Mouse (Mus musculus): ENCODE measurements around the gene Phpt1.

Gene Phpt1

DNA sequence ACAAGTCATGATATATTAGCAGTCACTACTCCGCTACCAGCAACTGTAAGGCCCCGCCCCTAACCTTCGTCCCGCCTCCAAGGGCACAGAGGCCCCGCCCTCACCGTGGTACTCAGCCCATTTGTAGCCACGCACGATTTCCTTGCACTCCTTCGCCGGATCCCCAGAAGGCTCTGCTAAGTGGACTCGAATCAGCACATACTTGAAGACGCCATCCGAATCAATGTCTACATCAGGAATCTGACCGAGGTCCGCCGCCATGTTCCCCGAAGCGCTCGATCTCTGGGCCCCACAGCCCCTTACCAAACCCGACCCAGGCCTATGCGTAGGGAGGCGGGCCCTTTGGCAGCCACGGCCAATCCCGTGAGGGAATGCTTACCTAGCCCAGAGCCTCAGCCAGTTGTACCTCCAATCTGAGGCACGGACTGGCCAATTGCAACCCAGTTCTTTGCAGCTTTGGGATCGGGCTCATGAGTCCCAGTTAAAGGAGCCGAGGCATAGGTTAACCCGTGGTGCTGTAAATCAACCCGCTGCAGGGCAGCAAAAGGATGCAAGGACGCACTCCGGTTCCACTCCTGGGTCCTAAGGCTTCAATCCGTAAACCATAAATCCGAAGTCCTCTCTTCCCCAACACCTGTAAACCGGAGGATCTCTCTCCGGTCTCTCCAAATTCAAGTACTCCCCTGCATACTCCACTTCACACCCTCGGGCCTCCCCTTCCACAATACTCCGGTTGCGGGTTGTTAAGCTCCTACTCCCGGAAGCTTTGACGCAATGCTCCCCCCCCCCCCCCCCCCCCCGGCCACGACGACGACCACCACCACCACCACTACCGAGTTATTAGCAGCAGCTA is at the start of gene Phpt1, which contains the start of gene Mamdc4:
Gene Phpt1 (minus strand): TSS at position 646 of the 853 bp plus-strand sequence.
Gene Mamdc4 (minus strand): TSS at position 267 of the 853 bp plus-strand sequence.
- peak; percentile 98 for DNase-seq (ENCODE audit: low spot score)

DNA sequence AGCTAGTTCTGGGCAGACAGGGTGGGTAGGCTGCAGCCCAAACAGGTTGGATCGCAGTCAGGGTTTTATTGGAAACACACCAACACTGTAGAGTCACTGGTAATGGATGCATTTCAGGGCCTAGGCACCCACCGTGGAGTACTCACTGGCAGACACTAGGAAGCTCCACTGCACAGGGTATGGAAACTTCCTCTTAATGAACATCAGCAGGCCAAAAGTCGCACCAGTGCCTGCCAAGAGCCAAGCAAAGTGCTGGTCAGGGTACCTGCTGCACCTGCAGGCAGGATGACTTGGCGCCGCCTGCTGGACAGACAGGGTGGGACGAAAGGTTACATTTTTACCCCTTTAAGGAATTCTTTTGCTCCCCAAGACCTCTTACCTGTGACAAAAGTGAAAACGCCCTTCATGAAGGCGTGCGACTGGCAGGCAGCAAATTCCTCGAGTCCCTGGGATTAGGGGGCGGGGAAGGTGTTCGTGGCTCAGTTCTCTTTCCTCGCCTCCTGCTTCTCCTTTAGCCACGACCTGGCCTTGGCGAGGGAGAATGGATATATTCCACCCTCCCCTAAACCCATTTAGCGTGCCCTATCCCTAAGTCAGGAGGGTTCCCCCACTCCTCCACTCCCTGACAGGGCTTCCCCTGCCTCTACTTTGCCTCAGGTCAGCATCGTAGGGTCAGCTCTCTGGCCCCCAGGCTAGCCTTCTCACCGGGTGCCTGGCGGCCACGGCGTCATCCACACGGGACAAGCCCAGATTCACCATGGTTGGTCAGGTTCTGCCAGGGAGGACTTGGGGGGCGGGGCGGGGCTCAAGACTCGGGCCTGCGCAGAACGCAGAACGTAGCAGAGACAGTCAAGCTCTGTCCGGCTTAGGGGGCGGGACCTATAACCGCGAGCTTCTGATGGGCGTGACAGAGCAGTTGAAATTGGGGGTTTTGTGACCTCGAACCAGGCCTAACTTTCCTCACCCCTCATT is 46.5 kb upstream of the Phpt1 start, which contains the start of gene Tmem141:
Gene Tmem141 (minus strand): TSS at position 777 of the 972 bp plus-strand sequence.
- DNase-seq (ENCODE audit: low spot score) = peak; percentile 37

DNA sequence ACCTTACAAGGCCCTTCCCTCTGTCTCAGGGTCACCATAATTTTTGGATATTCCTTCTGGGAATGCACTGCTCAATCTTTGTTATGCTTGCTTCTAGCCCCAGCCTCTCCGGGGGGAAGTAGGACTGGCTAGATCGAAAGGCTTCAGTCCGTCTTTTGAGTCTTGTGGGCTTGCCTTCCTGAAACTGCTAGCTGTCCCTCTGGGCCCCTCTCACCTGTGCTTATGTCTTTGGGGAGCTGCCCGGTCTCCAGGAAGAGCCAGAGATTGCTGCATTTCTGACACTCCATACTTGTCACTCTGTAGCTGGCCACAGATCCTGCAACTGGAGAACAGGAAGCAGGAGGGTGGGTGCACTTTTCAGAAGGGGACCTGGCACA is 45.8 kb upstream of the Phpt1 start:
- no peak for DNase-seq (ENCODE audit: low spot score)

DNA sequence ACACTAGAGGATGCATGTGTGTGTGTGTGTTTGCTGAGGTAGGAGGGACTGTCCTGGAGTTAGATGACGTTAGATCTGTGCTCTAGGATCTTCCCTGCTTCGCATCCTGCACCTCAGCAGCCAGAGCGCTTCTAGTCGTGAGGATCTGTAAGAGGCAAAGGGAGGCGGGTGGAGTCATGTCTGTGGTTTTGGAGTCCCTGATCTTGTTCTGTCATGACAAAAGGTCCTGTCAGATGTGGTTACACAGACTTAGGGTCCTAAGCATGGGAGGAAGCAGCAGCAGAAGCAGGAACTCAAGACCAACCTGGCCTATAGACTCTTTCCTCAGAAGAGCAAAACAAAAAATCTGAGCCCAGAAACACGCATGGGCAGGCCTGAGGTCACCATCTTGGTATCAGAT is 45.4 kb upstream of the Phpt1 start:
- no peak for DNase-seq (ENCODE audit: low spot score)

DNA sequence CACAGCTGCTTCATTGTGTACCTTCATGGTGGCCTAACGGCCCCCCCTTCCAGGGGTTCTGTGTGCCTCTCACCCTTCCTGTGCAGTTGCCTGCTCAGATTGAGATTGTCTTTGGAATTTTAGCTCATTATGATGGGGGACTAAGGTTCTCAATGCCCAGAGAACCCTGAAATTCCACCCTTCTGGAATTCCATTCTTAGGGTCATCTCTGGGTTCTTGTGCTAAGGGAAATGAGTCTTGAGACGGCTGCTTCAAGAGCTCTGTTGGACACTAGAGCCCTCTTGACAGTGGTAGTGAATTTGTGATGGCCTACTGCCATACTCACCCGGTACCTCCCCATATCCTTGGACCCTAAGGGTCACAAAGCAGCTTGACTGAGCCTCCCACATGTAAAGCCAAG is 42.6 kb upstream of the Phpt1 start, which contains the start of gene Ccdc183:
Gene Ccdc183 (minus strand): TSS at position 101 of the 400 bp plus-strand sequence.
- no peak for DNase-seq (ENCODE audit: low spot score)

DNA sequence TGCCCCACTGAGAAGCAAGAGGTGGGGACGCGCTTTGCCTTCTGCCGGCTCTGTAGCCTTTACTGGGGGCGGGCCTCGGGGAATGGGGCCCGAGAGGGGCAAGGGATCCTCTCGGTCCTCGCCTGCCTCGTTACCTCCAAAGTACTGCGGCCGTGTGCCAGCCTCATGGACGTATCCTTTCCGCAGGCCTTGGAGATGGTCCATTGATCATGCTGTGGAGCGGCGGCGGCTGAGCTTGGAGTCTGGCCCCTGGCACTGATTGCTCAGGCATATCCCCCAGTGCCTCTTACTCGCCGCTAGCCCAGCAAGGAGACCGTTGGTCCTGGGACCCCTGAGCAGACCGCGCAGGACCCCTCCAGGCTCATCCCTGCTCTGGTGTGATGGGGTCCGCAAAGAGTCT is 41.4 kb upstream of the Phpt1 start:
- no peak for DNase-seq (ENCODE audit: low spot score)

DNA sequence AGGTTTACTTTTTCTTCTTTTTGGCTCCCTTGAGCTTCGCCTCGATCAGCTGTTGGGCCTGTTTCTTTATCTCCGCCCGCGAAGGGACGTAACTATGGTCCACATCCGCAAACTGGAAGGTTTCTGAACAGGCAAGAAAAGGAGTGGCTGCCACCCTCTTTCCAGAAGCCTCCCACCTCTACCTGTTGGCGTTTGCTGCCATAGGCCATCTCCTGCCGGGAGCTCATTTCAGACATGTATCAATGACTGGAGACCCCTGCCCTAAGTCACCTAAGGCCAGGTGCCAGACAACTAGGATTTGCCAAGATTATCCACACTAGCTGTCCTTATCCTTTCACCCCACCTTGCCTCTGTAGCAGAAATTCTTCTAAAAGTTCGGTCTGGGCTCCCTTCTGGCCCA is 33.6 kb upstream of the Phpt1 start:
- no peak for DNase-seq (ENCODE audit: low spot score)

DNA sequence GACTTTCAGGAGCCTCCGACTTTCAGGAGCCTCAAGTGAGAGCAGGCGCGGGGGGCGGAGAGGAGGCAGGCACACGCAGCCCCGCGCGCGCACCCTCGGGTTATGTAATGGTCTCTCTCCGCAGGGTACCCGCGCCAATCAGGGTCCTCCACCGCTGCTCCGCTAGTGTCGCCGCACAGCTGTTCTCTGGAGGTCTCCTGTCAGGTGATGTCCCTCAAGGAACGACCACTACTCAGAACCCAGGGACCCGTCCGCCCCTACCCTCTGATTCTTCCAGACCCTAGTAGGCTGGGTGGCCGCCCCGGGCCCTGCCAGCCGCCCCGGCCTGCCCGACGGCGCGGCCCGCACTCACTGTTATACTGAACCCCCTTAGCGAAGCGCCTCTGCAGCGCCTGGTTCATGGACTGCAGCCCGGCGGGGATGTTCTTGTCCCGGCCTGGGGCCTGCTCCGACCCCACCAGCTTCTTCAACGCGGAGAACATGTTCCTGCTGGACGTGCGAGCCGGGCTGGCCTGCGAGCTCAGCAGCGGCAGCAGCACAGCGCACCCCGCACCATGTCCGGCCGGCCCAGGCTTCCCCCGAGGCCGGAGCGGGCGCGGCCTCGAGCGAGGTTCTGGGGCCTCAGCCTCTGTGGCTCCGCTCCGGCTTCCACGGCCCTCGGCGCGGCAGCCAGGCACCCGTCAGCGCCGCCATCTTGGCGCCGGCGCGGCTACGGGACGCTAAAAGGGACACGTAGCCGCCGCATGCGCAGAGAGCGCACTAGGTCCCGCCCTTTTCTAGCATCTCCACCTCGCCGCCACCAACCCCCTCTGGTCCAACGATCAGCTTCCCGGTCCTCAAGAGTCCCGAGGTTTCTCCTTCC is 33.0 kb upstream of the Phpt1 start, which contains the start of gene Rabl6:
Gene Rabl6 (minus strand): TSS at position 761 of the 862 bp plus-strand sequence.
- peak; percentile 71 for DNase-seq (ENCODE audit: low spot score)

DNA sequence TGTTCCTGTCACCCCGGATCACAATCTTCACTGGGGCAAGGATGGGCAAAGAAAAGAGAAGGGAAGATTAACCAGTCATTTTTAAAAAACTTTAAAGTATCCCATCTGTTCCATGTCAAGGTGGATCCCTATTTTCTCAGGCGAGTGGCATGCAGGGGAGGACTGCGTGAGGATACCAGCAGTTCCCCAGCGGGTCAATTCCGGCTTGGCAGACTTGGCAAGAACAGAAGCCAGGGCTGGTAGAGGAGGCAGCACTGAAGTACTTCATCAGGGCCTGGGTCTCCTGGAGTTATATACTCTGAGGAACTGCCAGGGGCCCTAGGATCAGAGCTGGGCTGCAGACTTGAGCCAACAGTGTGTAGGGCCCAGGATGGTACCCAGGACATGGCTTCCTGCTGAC is 27.5 kb upstream of the Phpt1 start:
- DNase-seq (ENCODE audit: low spot score) = no peak

DNA sequence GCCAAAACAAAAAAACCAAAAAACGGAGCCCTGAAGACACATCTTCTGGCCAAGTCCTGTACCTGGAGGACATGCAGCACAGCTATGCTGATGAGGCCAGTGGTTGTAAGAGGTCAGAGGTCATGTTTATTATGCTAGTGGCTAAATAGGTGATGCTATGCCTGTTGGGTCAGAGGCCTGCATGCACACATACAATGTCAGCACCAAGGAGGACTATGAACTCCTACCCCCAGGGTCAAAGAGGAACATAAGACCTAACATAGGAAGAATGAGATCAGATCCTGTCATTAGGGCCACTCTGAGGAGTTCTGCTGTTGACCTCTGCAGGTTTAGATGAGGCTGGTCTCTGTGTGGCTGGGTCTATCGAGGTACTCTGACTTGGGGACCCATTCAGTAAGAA is 25.0 kb upstream of the Phpt1 start:
- no peak for DNase-seq (ENCODE audit: low spot score)

DNA sequence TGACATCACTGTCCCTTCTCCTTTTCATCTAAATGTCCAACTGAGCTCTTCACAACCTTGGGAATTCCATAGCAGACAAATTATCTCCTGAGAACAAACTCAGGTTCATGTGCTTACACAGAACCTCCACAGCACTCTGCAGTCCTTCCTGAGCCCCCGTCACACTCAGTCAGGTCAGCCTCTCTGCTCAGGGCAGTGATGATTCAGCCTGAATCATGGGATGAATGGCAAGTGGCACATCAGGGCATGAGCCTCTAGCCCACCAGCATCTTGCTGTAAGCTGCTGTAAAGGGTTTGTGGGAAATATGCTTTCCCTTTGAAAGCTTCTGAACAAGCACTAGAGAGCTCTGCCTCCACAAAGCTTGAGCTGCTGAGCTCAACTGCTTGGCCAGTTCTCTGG is 23.7 kb upstream of the Phpt1 start:
- DNase-seq (ENCODE audit: low spot score) = no peak

DNA sequence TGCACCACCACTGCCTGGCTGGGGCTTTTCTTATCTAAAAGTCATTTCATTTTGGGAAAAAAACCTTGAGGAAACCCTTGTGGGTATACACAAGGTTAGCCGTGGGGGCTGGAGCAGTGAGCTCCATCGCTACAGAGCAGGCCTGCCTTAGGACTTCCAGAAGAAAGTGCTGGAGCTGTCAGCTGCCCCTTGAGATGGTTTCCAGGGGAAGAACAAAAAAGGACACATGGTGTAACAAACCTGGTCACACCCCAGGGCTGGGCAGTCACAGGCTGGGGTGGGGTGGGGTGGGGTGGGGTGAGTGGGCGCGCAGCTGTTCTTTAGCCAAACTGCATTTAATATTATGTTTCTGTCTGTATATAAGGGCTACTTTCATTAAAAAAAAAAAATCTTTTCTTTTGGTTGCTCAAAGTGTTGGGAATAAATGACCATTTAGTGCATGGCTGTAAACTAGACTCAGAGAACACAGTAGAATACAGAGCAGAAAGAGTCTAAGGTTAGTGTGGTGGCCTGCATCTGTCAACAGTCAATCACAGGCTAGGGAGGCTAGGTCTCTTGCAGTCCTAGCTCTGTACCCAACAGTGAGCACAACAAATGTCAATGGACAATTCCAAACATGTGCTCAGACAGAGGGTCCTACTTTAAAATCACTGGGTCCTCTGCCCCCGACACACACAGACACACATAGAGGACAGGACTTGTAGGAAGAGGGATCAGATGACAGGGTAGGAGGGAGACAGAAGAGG is 21.9 kb upstream of the Phpt1 start:
- DNase-seq (ENCODE audit: low spot score) = no peak

DNA sequence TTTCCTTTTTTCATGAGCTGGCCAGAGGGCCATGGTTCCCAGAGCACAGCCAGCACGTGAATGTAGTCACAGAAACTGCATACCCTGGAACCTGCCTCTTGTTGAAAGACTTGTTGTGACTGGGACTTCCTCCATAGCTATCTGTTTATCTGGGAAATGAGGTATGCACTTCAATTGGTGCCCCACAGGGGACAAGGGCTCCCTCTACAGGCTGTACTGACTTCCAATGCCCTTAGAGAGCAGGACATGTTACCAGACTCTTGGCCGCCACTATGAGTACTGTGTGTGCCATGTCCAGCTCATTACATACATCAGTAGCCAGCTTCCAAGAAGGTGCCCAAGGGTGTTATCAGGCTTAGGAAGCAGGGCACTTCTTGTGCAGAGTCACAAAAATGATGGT is 16.8 kb upstream of the Phpt1 start:
- DNase-seq (ENCODE audit: low spot score) = no peak

DNA sequence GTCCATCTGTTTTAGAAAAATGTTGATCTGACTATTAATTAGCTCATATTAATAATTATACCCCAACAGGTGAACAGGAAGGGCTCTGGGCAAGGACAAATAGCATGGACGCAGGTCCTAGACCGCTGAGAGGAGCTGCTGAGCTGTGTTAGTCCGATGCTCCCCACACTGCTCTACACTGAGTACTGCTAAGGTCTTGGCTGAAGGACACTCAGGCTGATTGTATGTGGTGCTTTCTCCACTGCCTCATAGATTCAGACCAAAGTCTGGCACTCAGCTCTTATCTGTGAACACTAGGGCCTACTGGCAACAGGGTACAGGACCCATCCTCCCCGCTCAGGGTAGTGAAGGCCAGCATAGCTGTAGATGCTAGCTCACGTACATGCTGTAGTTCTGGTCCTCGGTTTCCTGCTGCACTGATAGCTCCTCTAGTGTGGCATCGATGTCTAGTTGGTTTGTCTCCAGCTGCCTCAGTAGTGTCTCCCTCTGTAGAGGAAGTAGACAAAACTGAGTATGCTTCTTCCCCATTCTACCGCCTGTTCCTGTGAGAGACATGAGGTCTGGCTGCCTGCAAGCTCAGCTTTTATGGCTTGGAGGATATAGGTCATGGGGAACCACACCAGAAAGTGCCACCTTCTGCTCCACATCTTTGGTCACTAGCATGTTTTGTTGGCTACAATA is 13.3 kb upstream of the Phpt1 start:
- DNase-seq (ENCODE audit: low spot score) = no peak

DNA sequence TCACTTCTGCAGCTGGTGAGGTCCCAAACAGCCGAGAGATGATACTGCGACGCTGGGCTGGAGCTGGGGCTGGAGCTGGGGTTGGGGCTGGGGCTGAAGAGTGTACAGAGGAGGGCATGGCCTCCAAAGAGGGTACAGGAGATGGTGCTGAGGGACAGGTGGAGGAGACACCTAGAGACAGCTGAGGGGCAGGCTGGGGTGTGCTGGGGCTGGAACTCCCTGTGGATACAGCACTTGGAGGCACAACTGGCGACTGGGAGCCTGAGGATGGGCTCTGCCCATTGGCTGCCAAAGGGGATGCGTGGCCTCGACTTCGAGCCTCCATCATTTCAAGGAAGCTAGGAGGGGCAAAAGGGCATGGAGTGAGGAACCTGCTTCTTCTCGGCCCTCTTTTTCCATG is 12.3 kb upstream of the Phpt1 start:
- DNase-seq (ENCODE audit: low spot score) = no peak

DNA sequence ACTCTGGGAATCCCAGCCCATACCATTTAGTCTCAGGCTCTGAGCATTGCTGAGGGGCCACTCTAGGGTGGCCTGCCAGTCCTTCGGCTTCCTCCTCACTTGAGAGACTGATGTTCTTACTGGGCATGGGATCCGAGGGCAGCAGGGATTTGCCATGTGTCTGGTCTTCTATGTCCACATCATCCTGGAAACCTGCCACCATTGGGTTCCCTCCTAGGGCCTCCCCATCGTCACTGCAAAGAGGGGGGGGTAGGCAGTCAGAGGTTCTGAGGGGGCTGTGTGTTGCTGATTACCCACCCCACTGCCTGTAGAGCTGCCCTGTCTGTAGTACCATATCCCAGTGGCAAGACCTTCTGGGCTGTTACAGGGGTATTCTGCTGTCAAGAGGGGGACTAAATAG is 10.6 kb upstream of the Phpt1 start:
- DNase-seq (ENCODE audit: low spot score) = no peak

DNA sequence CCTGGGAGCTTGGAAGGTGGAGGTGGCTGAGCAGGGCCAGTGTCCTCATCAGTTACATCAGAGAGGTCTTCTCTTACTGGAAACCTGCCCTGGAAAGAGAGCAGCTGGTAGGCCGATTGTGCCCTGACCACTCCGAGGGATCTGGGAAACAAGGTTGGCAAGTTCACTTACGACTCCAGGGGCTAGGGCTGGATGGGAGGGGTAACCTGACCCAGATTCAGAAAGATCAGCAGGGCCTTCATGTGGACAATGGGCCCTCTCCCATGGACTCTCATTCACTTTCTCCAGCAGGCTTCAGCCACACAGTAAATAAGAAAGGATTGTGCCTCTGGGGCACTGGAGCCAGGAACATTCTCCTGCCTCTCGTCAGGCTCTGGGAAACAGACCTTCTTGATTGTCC is 9.8 kb upstream of the Phpt1 start:
- no peak for DNase-seq (ENCODE audit: low spot score)

DNA sequence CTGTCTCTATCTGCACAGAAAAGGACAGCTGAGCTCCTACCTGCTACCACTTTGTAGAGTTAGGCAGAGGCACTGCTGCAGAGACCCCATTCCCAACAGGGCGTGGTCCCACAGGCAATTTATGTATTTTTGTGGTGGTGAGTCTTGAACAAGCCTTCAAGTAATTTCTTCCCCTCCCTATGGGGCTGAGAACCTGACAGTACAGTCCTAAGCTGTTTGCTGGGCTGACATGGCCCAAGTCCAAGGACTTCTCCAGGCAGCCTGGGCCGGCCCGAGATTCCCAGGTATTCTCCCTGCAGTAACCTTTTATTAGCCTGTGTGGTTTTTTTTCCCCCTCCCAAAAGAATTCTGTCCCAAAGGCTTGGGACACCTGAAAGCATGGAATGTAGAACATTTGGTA is 9.1 kb upstream of the Phpt1 start:
- no peak for DNase-seq (ENCODE audit: low spot score)

DNA sequence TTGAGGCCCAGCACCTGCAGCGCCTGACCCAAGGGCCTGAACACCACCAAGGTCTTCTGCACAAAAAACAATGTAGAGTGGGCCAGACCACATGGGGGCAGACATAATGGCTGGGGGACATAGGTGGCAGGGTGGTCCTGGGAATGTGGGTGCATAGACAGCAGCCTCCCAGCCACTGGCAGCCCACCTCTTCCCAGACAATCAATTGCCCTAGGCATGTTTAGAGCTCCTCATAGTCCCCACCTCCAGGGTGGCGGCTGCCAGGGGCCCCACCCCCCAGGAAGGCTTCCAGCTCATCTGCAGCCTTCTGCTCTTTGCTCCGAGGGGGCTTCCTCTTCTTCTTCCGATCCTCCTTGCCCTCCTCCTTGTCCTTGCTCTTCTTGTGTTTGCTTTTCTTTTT is 8.5 kb upstream of the Phpt1 start:
- no peak for DNase-seq (ENCODE audit: low spot score)

DNA sequence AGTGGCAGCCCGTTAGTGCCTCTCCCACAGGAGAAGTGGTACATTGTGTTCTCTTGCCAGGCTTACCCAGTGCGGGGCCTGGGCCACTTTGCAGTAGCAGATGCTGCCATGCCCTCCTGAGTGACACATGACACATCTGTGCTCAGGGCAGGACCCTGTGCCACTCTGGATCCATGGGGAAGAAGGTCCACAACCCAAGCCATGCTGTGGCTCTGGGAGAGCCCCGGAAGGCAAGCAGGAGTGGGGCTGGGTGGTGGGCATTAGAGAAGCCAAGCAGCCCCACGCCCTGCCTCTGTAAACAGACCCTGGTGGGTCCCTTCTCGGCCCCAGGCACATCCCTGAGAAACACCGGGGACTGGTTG is 8.1 kb upstream of the Phpt1 start:
- DNase-seq (ENCODE audit: low spot score) = no peak

Measured in layer of hippocampus, adult 9-10 months (tissue).